Mouse (Mus musculus): ENCODE results near the gene Slc29a3. TPM values are rescaled to one million over a fixed set of nuclear protein-coding genes. Genes with fewer than 3 reads are reported as not detected.
"Not testable (repeated sequence)": the region's sequence is repeated elsewhere in the genome, so short reads cannot be mapped to it uniquely, and the experiment has no call there.

Gene Slc29a3
- polyA plus RNA-seq, 1 experiment from 2014 or later, result 9.0 TPM

DNA sequence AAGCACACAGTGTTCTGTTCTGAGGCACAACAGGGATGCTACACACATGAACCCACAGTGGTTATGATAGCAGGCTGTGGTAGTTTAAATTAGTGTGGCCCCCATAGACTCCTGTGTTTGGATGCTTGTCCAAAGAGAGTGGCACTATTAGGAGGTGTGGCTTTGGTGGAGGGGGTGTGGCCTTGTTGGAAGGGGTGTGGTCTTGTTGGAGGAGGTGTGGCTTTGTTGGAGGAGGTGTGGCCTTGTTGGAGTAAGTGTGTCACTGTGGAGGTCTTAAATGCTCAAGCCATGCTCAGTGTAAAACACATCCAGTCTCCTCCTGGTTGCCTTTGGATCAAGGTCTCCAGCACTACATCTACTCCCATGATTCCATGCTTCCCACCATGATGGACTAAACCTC lies 3.6 kb upstream of the Slc29a3 start:
- Histone ChIP-seq H3K4me2 (ENCODE audit: low read depth, low read length) (no peak overlapping the region), H3K27me3 (replicated peaks; ENCODE audit: control insufficient read depth, insufficient read depth, low read length) (no peaks in the 10 kb centered on the region), H3K9me3 (ENCODE audit: control insufficient read depth, low read length) (no peaks in the 10 kb centered on the region), H3K4me3 (ENCODE audit: low read depth, low read length) (no peak overlapping the region), H3K36me3 (ENCODE audit: control insufficient read depth, insufficient read depth, low read length) (no peaks in the 10 kb centered on the region), H3K4me1 (ENCODE audit: control insufficient read depth, insufficient read depth, low read length) (peaks cover 7% of the 10 kb centered on the region; the same call in 1 of the 2 replicates), H3K27ac (replicated peaks; ENCODE audit: low read depth, low read length) (no peak overlapping the region), H3K9ac (ENCODE audit: low read depth, low read length) (no peak overlapping the region)
- DNase-seq (ENCODE audit: low spot score) (no peak), ATAC-seq (ENCODE audit: low read depth) (no peak)

DNA sequence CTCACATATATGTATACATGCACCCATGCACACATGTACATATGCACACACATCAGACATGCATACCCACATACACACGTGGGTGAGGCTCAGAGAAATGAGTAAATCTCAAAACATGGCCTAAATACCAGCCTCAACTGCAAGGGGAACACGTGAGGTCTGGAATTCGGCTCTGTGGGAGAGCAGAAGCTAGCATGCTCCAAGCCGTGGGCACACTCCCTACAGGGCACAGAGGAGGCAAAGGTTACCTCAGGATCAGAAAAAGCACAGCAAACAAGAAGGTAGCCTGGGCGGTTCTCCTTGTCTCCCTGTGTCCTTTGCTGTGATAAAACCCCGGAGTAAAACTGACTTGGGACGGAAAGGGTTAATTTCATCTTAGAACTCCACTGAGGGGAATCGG lies 1.3 kb upstream of the Slc29a3 start:
- DNase-seq (ENCODE audit: low spot score) (no peak), ATAC-seq (ENCODE audit: low read depth) (no peak)
- WGBS, result 69% methylated on average over 8 of the region's 8 CpGs
- peaks cover 7% of the 10 kb centered on the region; the same call in 1 of the 2 replicates for H3K4me1 ChIP-seq (ENCODE audit: control insufficient read depth, insufficient read depth, low read length)
- H3K9me3 ChIP-seq (ENCODE audit: control insufficient read depth, low read length), result no peaks in the 10 kb centered on the region
- no peaks in the 10 kb centered on the region for H3K27me3 ChIP-seq (replicated peaks; ENCODE audit: control insufficient read depth, insufficient read depth, low read length)
- H3K36me3 ChIP-seq (ENCODE audit: control insufficient read depth, insufficient read depth, low read length), result no peaks in the 10 kb centered on the region; the same call in 1 of the 2 replicates
- H3K9ac ChIP-seq (ENCODE audit: low read depth, low read length), result no peak overlapping the region
- no peak overlapping the region for H3K27ac ChIP-seq (replicated peaks; ENCODE audit: low read depth, low read length)
- no peak overlapping the region for H3K4me3 ChIP-seq (ENCODE audit: low read depth, low read length)
- no peak overlapping the region for H3K4me2 ChIP-seq (ENCODE audit: low read depth, low read length)

DNA sequence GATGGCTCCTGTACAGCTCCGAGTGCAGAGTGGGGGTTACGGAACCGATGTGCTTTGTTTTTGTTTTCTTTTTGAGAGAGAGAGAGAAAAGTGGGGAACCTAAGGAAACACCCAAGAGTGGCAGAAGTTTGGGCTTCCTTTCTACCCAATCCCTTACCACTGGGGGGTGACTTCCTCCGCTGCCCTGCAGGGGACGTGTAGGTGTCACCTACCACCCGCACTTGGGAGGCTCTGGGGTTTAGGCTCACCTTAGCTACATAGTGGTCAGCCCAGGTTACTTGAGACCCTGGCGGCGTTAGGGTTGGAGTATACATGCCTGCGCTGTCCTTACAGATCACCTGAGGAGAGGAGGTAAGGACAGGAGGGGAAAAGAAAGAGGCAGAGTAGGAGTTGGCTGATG lies 667 bp upstream of the Slc29a3 start:
- Histone ChIP-seq H3K9ac (ENCODE audit: low read depth, low read length) (peak overlapping the region; percentile 87), H3K36me3 (ENCODE audit: control insufficient read depth, insufficient read depth, low read length) (peaks cover 7% of the 10 kb centered on the region; the same call in 1 of the 2 replicates), H3K4me1 (ENCODE audit: control insufficient read depth, insufficient read depth, low read length) (peaks cover 7% of the 10 kb centered on the region; the same call in 1 of the 2 replicates), H3K27ac (replicated peaks; ENCODE audit: low read depth, low read length) (peak overlapping the region; percentile 61), H3K27me3 (replicated peaks; ENCODE audit: control insufficient read depth, insufficient read depth, low read length) (no peaks in the 10 kb centered on the region), H3K9me3 (ENCODE audit: control insufficient read depth, low read length) (no peaks in the 10 kb centered on the region), H3K4me3 (ENCODE audit: low read depth, low read length) (peak overlapping the region; percentile 63; the same call in 1 of the 2 replicates), H3K4me2 (ENCODE audit: low read depth, low read length) (peak overlapping the region; percentile 77)
- ATAC-seq (ENCODE audit: low read depth) (no peak), DNase-seq (ENCODE audit: low spot score) (no peak)
- WGBS, result 58% methylated on average over 9 of the region's 9 CpGs

DNA sequence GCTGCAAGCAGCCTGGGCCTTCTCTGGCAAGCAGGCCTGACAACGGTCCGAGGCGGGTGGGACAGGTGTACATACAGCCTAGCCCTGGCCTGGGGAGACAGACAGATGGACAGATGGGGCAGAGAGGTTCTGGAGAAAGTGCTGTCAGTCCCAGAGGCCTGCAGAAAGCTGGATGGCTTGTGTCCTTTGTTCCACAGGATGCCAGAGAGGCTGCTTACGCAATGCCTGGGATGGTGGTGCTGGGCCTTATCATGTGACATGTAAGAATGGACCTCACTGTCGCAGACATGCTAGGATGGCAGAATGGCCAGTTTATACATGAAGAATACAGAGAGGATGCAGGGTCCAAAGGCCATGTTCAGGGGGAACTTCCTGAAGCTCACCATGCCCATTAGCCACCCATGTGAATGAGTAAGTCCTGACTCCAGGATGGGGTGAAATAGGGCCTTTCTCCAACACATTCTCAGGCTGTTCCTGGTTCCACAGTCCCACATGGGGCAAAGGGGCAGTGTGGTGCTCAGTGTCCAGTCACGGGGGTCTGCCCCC lies 4.9 kb downstream of the Slc29a3 start:
- Histone ChIP-seq H3K4me3 (ENCODE audit: low read depth, low read length) (no peak overlapping the region), H3K4me2 (ENCODE audit: low read depth, low read length) (no peak overlapping the region), H3K27me3 (replicated peaks; ENCODE audit: control insufficient read depth, insufficient read depth, low read length) (no peaks in the 10 kb centered on the region), H3K36me3 (ENCODE audit: control insufficient read depth, insufficient read depth, low read length) (peaks cover 15% of the 10 kb centered on the region; the same call in 1 of the 2 replicates), H3K9ac (ENCODE audit: low read depth, low read length) (no peak overlapping the region), H3K4me1 (ENCODE audit: control insufficient read depth, insufficient read depth, low read length) (peaks cover 4% of the 10 kb centered on the region; the same call in 1 of the 2 replicates), H3K9me3 (ENCODE audit: control insufficient read depth, low read length) (no peaks in the 10 kb centered on the region), H3K27ac (replicated peaks; ENCODE audit: low read depth, low read length) (no peak overlapping the region)
- ATAC-seq (ENCODE audit: low read depth), result no peak
- 79% methylated on average over 6 of the region's 6 CpGs for WGBS
- DNase-seq (ENCODE audit: low spot score), result no peak

DNA sequence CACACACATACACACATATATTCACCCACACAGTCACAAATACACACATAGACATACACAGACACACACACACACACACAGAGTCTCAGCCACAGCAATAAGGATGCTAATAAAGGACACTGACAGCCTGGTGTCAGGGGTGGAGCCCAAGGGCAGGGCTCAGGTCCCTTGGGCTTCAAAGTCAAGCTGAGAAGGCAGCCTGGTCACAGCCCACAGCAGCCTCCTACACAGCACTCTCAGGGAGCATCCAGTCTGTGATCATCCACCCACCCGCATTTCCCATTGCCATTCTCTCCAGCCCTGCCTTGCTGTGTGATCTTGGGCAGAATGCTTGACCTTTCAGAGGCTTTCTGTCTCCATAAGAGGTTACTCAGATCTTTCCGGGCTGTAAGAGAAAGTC lies 6.1 kb downstream of the Slc29a3 start:
- Histone ChIP-seq H3K4me2 (ENCODE audit: low read depth, low read length) (no peak overlapping the region), H3K9me3 (ENCODE audit: control insufficient read depth, low read length) (no peaks in the 10 kb centered on the region), H3K27ac (replicated peaks; ENCODE audit: low read depth, low read length) (no peak overlapping the region), H3K27me3 (replicated peaks; ENCODE audit: control insufficient read depth, insufficient read depth, low read length) (no peaks in the 10 kb centered on the region), H3K4me1 (ENCODE audit: control insufficient read depth, insufficient read depth, low read length) (peaks cover 3% of the 10 kb centered on the region; the same call in 1 of the 2 replicates), H3K4me3 (ENCODE audit: low read depth, low read length) (no peak overlapping the region), H3K36me3 (ENCODE audit: control insufficient read depth, insufficient read depth, low read length) (peaks cover 15% of the 10 kb centered on the region; the same call in 1 of the 2 replicates), H3K9ac (ENCODE audit: low read depth, low read length) (no peak overlapping the region)
- DNase-seq (ENCODE audit: low spot score) (no peak), ATAC-seq (ENCODE audit: low read depth) (no peak)
- 94% methylated on average over 2 of the region's 2 CpGs for WGBS

DNA sequence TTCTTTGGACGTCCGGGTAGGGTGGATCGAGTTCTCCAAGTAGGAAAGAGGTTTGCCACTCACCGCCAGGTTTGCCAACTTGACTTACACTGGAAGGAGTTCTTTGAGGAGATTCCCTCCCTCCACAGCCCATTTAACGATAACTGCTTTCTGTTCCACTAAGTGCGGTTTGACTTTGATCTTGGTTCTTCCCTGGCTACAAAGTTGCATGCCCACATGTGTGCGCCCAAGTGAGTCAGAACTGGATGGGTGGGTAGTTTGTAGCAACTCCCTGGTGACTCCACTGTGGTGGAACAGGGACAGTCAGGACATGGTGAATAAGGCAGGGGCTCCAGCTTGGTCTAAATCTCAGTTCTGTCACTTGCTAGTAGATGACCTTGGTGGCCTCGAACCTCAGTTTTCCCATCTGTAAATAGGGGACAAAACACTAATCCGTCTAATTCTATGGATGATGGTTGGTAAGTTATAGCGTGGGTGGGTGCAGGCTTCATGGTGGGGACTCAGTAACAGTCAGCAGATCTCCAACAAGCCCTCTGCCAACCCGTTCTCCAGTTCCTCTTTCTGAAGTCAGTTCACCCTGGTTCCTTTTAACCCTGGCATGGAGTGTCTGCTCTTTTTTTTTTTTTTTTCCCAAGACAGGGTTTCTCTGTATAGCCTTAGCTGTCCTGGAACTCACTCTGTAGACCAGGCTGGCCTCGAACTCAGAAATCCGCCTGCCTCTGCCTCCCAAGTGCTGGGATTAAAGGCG lies 7.9 kb downstream of the Slc29a3 start:
- WGBS, result 86% methylated on average over 14 of the region's 14 CpGs
- Histone ChIP-seq H3K4me3 (ENCODE audit: low read depth, low read length) (no peak overlapping the region), H3K9me3 (ENCODE audit: control insufficient read depth, low read length) (no peaks in the 10 kb centered on the region), H3K27me3 (replicated peaks; ENCODE audit: control insufficient read depth, insufficient read depth, low read length) (no peaks in the 10 kb centered on the region), H3K27ac (replicated peaks; ENCODE audit: low read depth, low read length) (no peak overlapping the region), H3K36me3 (ENCODE audit: control insufficient read depth, insufficient read depth, low read length) (peaks cover 15% of the 10 kb centered on the region; the same call in 1 of the 2 replicates), H3K4me2 (ENCODE audit: low read depth, low read length) (no peak overlapping the region), H3K4me1 (ENCODE audit: control insufficient read depth, insufficient read depth, low read length) (no peaks in the 10 kb centered on the region), H3K9ac (ENCODE audit: low read depth, low read length) (no peak overlapping the region)
- DNase-seq (ENCODE audit: low spot score) (no peak), ATAC-seq (ENCODE audit: low read depth) (no peak)

DNA sequence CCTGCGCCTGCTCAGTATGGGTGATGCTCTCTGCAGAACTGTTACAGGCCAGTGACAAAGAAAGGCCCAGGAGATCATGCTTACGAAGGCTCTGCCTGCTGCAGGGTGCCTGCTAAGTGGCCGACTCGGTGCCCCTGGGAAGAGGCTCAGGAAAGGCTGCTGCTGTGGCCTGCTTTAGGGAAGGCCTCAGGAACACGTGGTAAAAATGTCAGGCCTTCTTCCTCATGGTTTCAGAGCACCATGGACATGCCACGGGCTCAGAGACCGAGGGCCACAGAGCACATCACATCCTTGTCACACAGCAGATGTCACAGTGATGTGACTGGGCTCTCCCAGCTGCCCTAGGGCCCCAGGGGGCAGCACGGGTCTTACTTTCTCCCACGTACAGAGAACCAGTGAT lies 8.9 kb downstream of the Slc29a3 start:
- DNase-seq (ENCODE audit: low spot score) (no peak), ATAC-seq (ENCODE audit: low read depth) (no peak)
- H3K36me3 ChIP-seq (ENCODE audit: control insufficient read depth, insufficient read depth, low read length), result peaks cover 12% of the 10 kb centered on the region; the same call in 1 of the 2 replicates
- H3K4me3 ChIP-seq (ENCODE audit: low read depth, low read length), result no peak overlapping the region
- H3K27ac ChIP-seq (replicated peaks; ENCODE audit: low read depth, low read length), result no peak overlapping the region
- 57% methylated on average over 9 of the region's 9 CpGs for WGBS
- no peak overlapping the region for H3K4me2 ChIP-seq (ENCODE audit: low read depth, low read length)
- H3K9ac ChIP-seq (ENCODE audit: low read depth, low read length), result no peak overlapping the region
- H3K27me3 ChIP-seq (replicated peaks; ENCODE audit: control insufficient read depth, insufficient read depth, low read length), result no peaks in the 10 kb centered on the region
- H3K4me1 ChIP-seq (ENCODE audit: control insufficient read depth, insufficient read depth, low read length), result no peaks in the 10 kb centered on the region
- no peaks in the 10 kb centered on the region for H3K9me3 ChIP-seq (ENCODE audit: control insufficient read depth, low read length)

DNA sequence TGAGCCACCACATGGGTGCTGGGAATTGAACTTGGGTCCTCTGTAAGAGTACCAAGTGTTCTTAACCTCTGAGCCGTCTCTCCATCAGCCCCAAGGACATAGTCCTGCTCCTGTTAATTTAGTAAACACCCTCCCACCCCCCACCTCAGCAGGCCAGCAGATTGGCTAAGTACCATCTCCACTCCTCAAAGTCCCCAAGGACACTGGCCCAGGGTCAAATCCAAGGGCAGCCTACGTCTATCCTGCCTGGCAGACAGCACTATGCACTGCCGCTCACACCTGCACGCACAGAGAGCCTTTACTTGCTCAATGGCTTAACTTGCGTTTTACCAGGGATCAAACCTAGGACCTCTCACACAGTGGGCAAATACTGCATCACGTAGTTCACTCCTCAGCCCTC lies 9.7 kb downstream of the Slc29a3 start:
- peaks cover 5% of the 10 kb centered on the region; the same call in 1 of the 2 replicates for H3K36me3 ChIP-seq (ENCODE audit: control insufficient read depth, insufficient read depth, low read length)
- no peak overlapping the region for H3K4me3 ChIP-seq (ENCODE audit: low read depth, low read length)
- H3K27me3 ChIP-seq (replicated peaks; ENCODE audit: control insufficient read depth, insufficient read depth, low read length), result no peaks in the 10 kb centered on the region
- H3K4me2 ChIP-seq (ENCODE audit: low read depth, low read length), result no peak overlapping the region
- 74% methylated on average over 6 of the region's 6 CpGs for WGBS
- H3K4me1 ChIP-seq (ENCODE audit: control insufficient read depth, insufficient read depth, low read length), result no peaks in the 10 kb centered on the region
- ATAC-seq (ENCODE audit: low read depth) (no peak), DNase-seq (ENCODE audit: low spot score) (no peak)
- no peak overlapping the region for H3K27ac ChIP-seq (replicated peaks; ENCODE audit: low read depth, low read length)
- H3K9me3 ChIP-seq (ENCODE audit: control insufficient read depth, low read length), result no peaks in the 10 kb centered on the region
- no peak overlapping the region for H3K9ac ChIP-seq (ENCODE audit: low read depth, low read length)

DNA sequence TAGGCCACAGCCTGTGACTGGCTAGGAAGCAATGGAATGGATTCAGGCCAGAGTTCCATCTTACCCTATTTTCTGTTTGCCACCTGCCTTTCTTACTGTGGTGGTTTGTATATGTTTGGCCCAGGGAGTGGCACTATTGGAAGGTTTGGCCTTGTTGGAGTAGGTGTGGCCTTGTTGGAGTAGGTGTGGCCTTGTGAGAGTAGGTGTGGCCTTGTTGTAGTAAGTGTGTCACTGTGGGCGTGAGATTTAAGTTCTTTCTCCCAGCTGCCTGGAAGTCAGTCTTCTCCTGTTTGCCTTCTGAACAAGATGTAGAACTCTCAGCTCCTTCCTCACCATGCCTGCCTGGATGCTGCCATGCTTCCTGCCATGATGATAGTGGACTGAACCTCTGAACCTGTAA lies 10.3 kb downstream of the Slc29a3 start:
- not testable (repeated sequence) for H3K27ac ChIP-seq (replicated peaks; ENCODE audit: low read depth, low read length); H3K36me3 ChIP-seq (ENCODE audit: control insufficient read depth, insufficient read depth, low read length); DNase-seq (ENCODE audit: low spot score); H3K4me1 ChIP-seq (ENCODE audit: control insufficient read depth, insufficient read depth, low read length); H3K27me3 ChIP-seq (replicated peaks; ENCODE audit: control insufficient read depth, insufficient read depth, low read length); ATAC-seq (ENCODE audit: low read depth); H3K4me3 ChIP-seq (ENCODE audit: low read depth, low read length); H3K4me2 ChIP-seq (ENCODE audit: low read depth, low read length); H3K9ac ChIP-seq (ENCODE audit: low read depth, low read length); H3K9me3 ChIP-seq (ENCODE audit: control insufficient read depth, low read length)
- 68% methylated on average over 1 of the region's 1 CpGs for whole genome bisulfite sequencing

Measured in embryonic facial prominence, embryonic 14.5 days (tissue).